Mouse (Mus musculus) bone marrow, adult 2 months (tissue): ENCODE results near the gene Zfp513.

ENCODE experiments used
- CTCF ChIP-seq: fragments of 200-500 bp; IDR thresholded peaks from 2 replicates; pipeline ENCODE4 v1.5.1; 2011; ENCODE audit warnings: low read length, control low read depth; ENCODE audit not compliant: control insufficient read depth, insufficient read depth
- POLR2A ChIP-seq: fragments of 200-500 bp; IDR thresholded peaks from 2 replicates; pipeline ENCODE4 v1.6.1; 2011; ENCODE audit warnings: low read depth, mild to moderate bottlenecking, control low read depth, low read length, borderline replicate concordance; ENCODE audit not compliant: control insufficient read depth

GRCm38 (mm10) chr5:31168630-31169029 is 33.5 kb downstream of the Zfp513 start:
- no peak for TF ChIP-seq POLR2A
- no peak for TF ChIP-seq CTCF
